Mouse (Mus musculus): Measurements from ENCODE around the gene Cd81. TPM values are rescaled to one million over a fixed set of nuclear protein-coding genes. Genes with fewer than 3 reads are reported as not detected.
A peak's percentile ranks its signal among the peaks of the same experiment; 100 is the strongest.

Cd81 gene
- polyA plus RNA-seq, 1 experiment from 2014 or later: 228 TPM

DNA sequence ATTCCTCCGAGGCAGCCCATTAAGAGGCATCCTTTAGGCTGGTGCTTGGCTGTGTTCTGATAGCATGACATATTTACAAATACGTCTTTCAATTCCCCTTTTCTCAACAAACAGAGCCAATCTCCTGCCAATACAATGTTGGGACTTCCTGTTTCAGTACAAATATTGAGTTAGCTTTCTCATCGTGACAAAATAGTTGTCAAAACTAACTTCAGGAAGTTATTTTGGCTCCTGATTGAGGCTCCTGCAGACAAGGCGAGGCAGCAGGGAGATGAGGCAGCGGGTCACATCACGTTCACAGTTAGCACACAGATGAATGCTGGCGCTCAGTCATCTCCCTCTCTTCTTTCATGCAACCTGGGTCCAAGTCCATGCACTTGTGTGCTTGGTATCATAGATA, 6.2 kb upstream of the Cd81 start:
- no peak for DNase-seq (ENCODE audit: low spot score)

- no peak for DNase-seq (ENCODE audit: low spot score)
These were observed 3.2 kb upstream of the Cd81 start for GRCm38 (mm10) chr7:143049331-143049730.

- DNase-seq (ENCODE audit: low spot score): no peak
These were observed 2.4 kb upstream of the Cd81 start for GRCm38 (mm10) chr7:143049841-143050816.

- no peak for DNase-seq (ENCODE audit: low spot score)
These were observed 1.2 kb upstream of the Cd81 start for GRCm38 (mm10) chr7:143051316-143051715.

- peak; percentile 83 for DNase-seq (ENCODE audit: low spot score)
These were observed 715 bp downstream of the Cd81 start for GRCm38 (mm10) chr7:143053008-143053899.

GRCm38 (mm10) chr7:143053961-143054611, 1.5 kb downstream of the Cd81 start:
- DNase-seq (ENCODE audit: low spot score): no peak

GRCm38 (mm10) chr7:143054612-143054965, 2.0 kb downstream of the Cd81 start:
- no peak for DNase-seq (ENCODE audit: low spot score)

GRCm38 (mm10) chr7:143055001-143055400, 2.5 kb downstream of the Cd81 start:
- DNase-seq (ENCODE audit: low spot score): no peak

DNA sequence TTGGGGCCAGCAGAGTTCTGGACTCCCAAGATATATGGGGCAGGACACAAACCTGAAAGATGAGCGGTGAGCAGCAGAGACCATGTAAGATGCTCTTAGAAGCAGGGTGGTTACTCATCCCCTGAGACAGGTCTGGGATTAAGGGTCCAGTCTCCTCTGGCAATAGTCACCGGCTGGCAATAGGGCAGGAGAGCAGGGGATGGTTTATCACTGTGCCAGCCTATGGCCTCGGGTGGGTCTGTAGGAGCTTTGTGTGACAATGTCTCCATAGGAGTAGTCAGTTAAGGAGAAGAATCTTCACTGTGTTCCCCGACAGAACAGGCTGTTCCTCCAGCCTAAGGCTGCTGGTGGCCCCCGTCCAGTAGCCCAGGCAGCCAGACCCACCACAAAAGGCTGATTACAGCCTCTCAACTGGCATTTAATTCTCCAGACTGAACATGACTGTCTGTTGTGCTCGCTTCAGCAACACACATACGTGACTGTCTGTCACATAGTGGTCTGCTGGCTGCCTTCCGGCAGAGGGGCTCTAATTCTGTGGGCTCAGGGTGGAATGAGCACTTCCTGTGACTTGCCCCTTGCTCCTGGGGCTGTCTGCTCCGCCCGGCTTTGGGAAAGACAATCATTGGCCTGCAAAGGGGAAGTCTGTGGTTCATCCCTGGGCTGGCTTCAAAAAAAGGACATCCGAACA, 3.1 kb downstream of the Cd81 start:
- no peak for DNase-seq (ENCODE audit: low spot score)

- no peak for DNase-seq (ENCODE audit: low spot score)
These were observed 4.5 kb downstream of the Cd81 start for GRCm38 (mm10) chr7:143057023-143057422.

DNA sequence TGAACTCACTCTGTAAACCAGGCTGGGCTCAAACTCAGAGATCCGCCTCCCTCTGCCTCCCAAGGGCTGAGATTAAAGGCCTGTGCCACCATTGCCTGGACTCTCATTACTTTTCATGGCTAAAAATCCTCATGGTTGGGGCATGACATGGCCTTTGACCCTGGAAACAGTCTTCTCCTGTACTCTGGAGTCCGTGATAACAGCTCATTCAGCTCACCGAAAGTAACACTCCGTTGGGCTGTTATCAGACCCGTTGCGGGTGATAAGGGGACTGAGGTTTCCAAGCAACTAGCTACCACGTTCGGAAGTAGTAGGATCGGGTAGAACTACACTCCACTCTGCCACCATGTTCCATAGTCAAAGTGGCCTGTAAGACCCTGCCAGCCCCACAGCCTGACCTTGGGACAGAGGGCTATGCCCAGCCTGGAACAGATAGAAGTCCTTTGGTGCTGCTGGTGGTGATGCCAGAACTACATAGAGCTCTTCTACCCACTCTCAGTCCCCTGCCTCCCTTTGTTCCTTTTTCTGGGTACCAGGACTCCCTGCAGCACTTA, 5.2 kb downstream of the Cd81 start:
- no peak for DNase-seq (ENCODE audit: low spot score)

DNA sequence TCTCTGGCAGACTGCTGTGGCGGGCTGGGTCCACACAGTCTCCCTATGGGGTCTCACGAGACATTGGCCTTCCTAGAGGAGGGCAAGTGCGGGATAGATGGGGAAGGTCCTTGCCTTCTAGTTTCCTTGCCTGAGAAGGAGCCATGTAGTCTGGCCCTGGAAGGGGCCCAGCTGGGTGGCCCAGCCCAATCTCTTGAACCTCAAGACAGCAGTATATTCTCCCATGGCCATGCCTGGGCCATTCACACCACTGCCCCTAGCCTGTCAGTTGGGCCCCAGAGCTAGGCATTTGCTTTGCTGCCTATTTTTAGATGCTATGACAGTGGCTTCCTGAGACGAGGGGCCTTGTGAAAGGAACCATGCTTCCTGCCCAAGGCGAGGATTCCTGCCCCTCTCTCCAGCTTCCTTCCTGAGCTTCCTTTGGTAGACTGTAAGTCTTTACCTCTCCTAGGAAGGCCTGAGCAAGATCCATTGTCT, 5.7 kb downstream of the Cd81 start:
- DNase-seq (ENCODE audit: low spot score): no peak

- no peak for DNase-seq (ENCODE audit: low spot score)
These were observed 6.8 kb downstream of the Cd81 start for GRCm38 (mm10) chr7:143059202-143059870.

DNA sequence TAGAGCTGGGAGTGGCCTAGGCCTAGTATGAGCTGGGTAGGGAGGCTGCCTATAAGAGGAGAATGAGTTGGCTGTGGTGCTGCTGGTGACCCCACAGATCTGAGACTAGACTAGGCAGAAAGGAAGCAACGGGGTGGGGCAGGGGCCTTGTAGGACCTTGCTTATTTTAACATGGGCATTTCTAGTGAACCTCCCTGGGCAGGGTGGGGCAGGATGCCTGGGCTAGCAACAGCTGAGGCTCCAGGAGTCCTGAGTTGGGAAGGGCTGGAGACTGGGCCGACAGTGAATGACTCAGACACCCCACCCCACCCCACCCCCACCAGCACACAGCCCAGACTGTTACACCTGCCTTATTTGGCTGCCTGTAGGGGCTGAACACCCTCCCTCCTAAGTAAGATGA, 10.2 kb downstream of the Cd81 start:
- no peak for DNase-seq (ENCODE audit: low spot score)

DNA sequence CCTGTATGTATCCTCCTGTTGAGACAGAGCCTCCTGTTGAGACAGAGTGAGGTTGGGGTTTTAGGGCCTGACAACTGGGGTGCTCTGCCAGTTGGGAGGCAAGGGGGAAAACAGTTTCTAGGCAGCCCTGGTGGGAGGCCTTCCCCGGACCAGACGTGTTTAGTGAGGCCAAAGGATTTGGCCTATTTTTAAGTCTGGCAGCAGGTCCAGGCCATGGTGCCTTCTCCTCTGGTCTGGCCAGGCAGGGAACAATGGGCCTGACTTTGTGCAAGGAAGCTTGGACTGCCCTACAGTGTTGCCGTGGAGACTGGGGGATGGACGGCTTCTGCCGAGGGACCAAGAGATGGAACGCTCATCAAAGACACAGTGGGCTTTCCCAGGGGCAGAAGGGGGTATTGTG, 11.7 kb downstream of the Cd81 start:
- DNase-seq (ENCODE audit: low spot score): no peak

- no peak for DNase-seq (ENCODE audit: low spot score)
These were observed 13.2 kb downstream of the Cd81 start for GRCm38 (mm10) chr7:143065692-143066091.

DNA sequence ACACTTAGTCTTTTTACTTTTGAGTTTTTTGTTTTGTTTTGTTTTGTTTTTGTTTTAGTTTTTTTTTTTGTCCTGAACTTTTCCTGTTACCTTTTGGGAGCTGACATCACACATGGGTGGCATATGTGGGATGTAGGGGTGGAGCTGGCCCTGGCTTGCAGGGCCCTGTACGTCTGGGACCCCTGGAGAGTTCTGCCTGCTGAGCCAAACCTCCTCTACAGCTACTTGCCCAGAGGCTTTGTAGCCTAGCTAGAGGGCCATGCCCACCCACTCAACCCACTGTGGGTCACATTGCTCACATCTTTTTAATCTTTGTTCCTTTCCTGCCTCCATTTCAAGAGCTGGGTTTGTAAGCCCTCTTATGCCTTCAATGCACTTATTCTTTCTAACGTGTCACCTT, 14.9 kb downstream of the Cd81 start:
- DNase-seq (ENCODE audit: low spot score): no peak

- no peak for DNase-seq (ENCODE audit: low spot score)
These were observed 15.4 kb downstream of the Cd81 start for GRCm38 (mm10) chr7:143067897-143068296.

DNA sequence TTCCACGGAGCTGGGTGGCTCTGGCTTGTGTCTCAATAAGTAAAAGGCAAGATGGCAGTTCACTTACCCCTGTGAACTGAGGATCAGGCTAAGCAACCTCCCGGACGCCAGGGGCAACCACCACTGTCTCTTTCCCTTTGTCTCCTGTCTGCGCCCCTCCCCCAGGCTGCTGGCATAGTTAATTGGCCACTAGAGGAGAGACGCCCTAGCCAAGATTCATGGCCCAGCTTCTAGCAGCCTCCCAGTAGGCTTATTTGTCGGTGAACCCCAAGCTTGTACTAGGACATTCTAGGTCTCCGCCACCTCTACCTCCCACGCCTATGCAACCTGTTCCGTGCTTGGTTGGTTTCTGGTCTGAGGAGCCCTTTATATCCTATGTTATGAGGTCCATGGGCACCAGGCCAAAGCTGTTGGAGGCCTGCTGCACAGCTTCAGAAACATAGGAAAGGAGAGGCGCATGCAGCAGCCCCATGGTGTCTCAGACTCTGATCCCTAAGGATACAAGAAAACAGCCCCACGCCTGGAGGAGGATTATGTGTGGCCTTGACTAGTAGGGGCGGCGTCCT, 15.9 kb downstream of the Cd81 start:
- DNase-seq (ENCODE audit: low spot score): no peak
